Mouse (Mus musculus) kidney, adult 18-20 months (tissue): Measurements from ENCODE around the gene Fam178b.
"Not testable (repeated sequence)": the region's sequence is repeated elsewhere in the genome, so short reads cannot be mapped to it uniquely, and the experiment has no call there.

ENCODE experiments used
- DNase-seq: peaks from one replicate; pipeline ENCODE4 v3.0.0; 2021

Gene Fam178b

DNA sequence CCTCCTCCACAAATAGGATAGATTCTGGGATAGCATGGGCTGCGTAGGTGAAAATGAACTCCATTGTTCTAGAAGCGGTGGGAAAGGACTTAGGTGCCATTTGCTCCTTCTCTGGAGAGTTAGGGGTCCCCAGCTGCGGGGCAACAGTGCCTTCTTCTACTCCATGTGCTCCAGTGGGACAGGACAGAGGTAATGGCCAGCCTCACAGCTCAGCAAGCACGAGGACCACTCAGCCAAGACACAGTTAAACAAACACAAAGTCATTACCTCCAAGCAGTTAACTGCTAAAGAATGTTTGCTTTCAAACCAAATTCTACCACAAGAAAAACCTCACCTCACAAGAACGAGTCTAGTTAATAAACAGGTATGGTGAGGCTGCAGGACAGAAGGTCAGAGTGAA lies 57.5 kb downstream of the Fam178b start:
- DNase-seq = no peak

GRCm38 (mm10) chr1:36615958-36616357 lies 67.0 kb downstream of the Fam178b start:
- DNase-seq = not testable (repeated sequence)

GRCm38 (mm10) chr1:36615188-36615587 lies 67.8 kb downstream of the Fam178b start:
- DNase-seq = no peak

- no peak for DNase-seq
These were observed 68.4 kb downstream of the Fam178b start for GRCm38 (mm10) chr1:36614584-36614983.

DNA sequence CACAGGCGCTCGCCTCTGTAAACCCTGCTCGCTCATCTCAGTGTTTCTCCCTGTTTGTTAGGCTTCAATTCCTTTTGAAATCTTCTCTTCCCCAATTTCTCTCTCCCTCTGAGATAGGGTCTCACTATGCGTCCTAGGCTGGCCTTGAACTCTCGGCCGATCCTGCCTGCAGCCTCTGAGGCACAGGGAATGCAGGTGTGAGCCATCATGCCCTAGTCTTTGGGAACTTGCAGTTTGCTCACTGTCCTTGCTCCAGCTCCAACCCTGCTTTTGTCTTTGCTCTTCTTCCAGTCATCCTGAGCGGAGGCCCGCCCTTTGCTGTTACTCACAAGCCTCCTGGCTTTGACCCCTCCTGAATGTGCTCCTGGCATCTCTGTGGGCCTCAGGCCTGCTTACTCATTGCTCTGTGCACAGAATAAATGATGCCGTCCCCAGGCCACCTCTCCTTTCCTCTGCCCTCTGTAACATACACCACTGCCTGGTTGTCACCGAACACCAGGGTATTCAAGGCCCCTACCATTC lies 69.5 kb downstream of the Fam178b start:
- DNase-seq = no peak

- no peak for DNase-seq
These were observed 70.6 kb downstream of the Fam178b start for GRCm38 (mm10) chr1:36612362-36612761.

GRCm38 (mm10) chr1:36611449-36612123 lies 71.4 kb downstream of the Fam178b start:
- DNase-seq = no peak

GRCm38 (mm10) chr1:36608211-36608610 lies 74.8 kb downstream of the Fam178b start:
- no peak for DNase-seq

GRCm38 (mm10) chr1:36606951-36607350 lies 76.0 kb downstream of the Fam178b start:
- no peak for DNase-seq

- DNase-seq = peak; percentile 78
These were observed 78.5 kb downstream of the Fam178b start for GRCm38 (mm10) chr1:36604254-36605156.

- DNase-seq = no peak
These were observed 79.6 kb downstream of the Fam178b start for GRCm38 (mm10) chr1:36603361-36603760.

DNA sequence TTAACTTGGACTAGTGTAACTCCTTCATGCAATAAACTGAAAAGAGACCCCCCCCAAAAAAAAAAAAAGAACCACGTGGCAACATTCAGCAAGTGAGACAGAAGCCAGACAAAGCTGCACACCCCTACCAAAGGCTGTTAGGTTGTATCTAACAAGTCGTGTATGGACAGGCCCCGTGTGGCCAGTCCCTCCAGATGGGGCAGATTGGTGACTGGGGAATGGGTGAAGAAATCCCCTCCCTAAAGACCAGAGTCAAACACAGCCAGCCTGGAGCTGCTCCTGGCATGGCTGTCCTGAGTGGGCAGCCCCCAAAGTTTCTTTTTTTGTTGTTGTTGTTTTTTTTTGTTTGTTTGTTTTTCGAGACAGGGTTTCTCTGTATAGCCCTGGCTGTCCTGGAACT lies 80.7 kb downstream of the Fam178b start:
- no peak for DNase-seq

- no peak for DNase-seq
These were observed 84.6 kb downstream of the Fam178b start for GRCm38 (mm10) chr1:36598411-36598810.

DNA sequence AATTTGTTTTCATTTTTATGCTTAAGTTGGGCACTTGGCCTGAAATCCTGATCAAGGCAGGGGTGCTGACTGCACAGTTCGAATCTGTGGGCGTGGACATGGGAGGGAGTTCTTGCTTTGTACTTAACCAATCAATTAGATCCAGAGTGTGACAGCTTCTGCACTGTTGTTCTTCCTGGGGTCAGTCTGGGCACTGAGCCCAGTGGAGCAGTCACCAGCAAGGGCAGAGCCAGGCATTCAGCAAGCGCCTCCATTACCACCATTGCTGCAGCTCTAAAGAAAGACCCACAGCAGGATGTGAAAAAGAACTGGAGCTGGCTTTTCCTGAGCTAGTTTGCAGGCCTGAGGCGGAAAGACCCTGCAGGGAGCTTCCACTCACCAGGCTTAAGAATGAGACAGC lies 86.9 kb downstream of the Fam178b start:
- peak; percentile 58 for DNase-seq

DNA sequence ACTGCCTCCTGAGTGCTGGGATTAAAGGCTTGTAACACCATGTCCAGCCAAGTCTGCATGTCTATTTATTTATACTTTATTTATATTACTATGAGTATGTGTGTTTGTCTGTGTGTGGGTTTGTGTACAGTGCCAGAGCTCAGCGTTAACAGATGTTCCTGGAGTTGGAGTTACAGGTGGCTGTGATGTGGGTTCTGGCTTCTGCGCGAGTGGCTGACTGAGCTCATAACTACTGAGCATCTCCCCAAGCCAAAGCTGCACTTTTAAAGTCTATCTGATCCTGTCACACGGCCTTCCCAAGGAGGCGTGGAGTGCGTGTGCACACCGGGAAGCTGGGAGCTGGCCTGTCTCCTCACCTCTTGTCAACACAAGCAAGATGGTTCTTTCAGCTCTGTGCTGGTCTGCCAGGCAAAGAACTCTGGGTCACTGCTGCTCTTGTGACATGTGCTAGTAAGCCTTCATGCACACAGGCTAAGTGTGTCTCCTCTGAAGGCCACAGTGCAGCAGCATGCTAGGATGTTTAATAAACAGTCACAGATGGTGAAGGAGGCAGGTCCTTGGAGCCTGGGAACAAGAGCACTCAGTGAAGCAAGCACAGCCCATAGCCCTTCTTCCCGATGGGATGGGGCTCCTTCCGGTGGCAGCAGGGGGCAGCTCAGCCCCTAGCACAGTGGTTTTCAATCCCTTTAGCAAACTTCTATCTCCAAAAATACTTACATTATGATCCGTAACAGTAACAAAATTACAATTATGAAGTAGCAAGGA lies 87.6 kb downstream of the Fam178b start:
- no peak for DNase-seq

- DNase-seq = no peak
These were observed 89.9 kb downstream of the Fam178b start for GRCm38 (mm10) chr1:36593099-36593498.

GRCm38 (mm10) chr1:36591408-36591807 lies 91.6 kb downstream of the Fam178b start:
- DNase-seq = no peak

DNA sequence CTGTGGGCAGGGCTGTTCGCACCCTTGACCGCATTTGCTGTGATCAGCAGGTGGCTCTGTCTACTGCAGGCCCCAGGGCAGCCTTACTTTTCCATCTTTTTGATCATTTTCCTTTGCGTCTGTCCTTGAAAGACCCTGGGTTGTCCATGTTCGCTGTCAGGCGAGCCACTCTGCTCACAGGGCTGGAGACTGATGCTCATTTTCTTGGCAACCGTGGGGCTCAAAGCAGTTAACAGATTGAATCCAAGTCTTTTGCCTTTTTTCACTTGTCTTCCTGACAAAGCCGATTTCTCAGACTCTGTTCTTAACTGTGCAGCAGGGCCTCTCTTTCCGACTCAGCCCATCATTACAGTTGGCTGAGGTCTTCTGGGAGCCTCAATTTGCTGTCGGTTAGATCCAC lies 92.3 kb downstream of the Fam178b start:
- no peak for DNase-seq

GRCm38 (mm10) chr1:36589486-36589885 lies 93.5 kb downstream of the Fam178b start:
- peak; percentile 61 for DNase-seq

DNA sequence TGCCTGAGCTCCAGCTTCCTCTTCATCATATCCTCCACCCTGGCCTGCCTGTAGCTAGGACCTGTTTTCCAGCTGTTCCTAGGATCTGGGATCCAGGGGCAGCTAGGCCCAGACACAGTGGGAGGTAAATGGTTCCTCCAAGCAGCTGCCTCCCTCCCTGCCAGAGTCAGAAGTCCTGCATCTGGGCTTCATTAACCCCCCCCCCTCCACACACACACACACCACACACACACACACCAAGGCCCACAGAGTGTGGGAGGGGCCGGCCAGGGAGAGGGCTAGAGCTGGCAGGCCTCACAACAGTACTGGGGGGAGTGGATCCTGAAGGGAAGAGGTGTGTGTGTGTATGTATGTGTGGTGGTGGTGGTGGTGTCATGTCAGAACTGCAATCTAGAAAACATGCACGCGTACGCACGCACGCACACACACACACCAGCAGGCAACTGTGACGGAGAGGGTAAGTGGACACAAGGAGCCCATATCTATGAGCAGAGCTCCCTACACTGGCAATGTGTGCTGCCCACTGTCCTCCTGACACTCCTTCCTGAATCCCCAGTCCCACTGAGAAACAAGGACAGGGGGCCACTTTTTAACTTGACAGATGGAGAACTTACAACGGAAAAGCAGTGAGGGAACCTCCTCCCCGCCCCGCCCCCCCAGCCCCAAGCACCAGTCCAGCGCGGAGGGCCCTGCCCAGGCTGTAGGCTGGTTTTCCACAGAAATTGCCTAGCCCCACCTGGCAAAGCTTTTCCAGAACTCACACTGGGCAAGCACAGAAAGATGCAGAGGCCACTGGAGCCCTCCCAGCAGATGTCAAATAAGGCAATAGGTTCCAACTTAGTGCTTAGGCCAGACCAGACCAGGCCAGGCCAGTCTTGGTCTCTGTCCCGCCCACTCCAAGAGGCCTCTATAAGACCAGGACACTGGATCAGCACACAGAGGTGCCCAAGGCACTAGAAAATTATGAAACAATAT lies 94.2 kb downstream of the Fam178b start:
- DNase-seq = peak; percentile 26

DNA sequence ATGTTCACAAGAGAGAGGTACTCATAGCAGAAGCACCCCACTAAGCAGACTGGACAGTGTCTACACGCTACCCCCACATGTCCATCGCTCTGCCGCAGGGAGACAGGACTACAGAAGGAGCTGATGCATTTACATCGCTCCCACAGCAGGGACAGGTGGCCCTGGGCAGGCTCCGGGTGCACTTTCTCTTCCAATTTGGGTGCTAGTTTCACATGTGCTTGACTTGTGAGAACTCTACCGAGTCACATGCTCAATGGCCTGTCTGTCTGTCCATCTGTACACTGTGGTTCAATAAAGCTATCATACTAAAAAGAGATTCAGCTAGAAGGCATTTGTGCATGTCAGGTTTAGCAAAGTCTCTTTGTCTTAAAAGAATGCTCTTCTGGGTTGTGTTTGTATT lies 95.1 kb downstream of the Fam178b start:
- DNase-seq = no peak

DNA sequence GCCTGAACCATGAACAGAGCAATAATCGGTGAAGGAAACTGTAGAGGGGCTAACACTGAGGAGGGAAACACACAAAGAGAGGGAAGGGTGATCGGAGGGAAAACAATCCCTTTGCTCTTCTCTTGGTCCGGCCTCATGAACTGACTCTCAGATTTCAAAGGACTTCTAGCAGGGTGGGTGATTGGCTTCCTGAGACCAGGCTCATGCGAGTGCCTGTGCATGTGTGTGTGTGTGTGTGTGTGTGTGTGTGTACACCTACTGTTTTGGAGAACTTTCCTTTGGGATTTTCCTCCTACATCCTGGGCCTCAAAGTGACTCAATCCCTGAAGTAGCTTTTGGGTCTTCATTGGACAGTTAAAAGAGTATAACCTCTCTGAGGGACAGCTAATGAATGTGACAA lies 96.7 kb downstream of the Fam178b start:
- no peak for DNase-seq
